Mouse (Mus musculus): Measurements from ENCODE around the gene Gm49361. TPM values are rescaled to one million over a fixed set of nuclear protein-coding genes. Genes with fewer than 3 reads are reported as not detected.
A peak's percentile ranks its signal among the peaks of the same experiment; 100 is the strongest.
"Not testable (repeated sequence)": the region's sequence is repeated elsewhere in the genome, so short reads cannot be mapped to it uniquely, and the experiment has no call there.

Gene Gm49361
- polyA plus RNA-seq, 1 experiment = not detected

- Histone ChIP-seq H3K27ac (ENCODE audit: insufficient read depth, low read length) (no peak overlapping the region), H3K4me3 (ENCODE audit: insufficient read depth, low read length) (no peak overlapping the region), H3K4me1 (ENCODE audit: control insufficient read depth, insufficient read depth, low read length) (peaks cover 2% of the 10 kb centered on the region; the same call in 1 of the 2 replicates)
- TF ChIP-seq POLR2A (IDR thresholded peaks at IDR 0.05; ENCODE audit: extremely low read depth, insufficient read depth, low read length) (no peak), CTCF (IDR thresholded peaks at IDR 0.05; ENCODE audit: extremely low read depth, insufficient read depth, low read length) (no peak)
Measured at GRCm38 (mm10) chr14:57699016-57699415, 46.9 kb downstream of the Gm49361 start.

DNA sequence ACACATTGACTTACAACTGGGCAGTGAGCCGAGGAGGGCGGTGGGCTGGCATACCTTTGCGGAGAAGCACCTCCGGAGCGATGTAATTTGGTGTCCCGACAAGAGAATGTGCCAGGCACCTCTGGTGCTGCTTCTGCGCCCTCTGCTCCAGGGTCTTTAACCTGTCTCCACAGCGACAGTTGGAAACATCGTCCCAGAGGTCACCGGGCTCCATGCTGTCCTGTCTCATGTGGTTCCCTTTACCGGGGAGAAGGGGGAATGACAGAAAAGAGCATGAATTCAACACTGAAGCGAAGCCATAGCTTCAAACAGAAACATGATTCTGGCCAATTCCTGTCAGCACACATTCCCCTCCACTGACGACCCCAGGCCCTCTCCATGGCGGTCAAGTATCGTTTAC, 49.8 kb downstream of the Gm49361 start:
- TF ChIP-seq POLR2A (IDR thresholded peaks at IDR 0.05; ENCODE audit: extremely low read depth, insufficient read depth, low read length) = no peak
- TF ChIP-seq CTCF (IDR thresholded peaks at IDR 0.05; ENCODE audit: extremely low read depth, insufficient read depth, low read length) = no peak
- no peaks in the 10 kb centered on the region for H3K4me1 ChIP-seq (ENCODE audit: control insufficient read depth, insufficient read depth, low read length)

DNA sequence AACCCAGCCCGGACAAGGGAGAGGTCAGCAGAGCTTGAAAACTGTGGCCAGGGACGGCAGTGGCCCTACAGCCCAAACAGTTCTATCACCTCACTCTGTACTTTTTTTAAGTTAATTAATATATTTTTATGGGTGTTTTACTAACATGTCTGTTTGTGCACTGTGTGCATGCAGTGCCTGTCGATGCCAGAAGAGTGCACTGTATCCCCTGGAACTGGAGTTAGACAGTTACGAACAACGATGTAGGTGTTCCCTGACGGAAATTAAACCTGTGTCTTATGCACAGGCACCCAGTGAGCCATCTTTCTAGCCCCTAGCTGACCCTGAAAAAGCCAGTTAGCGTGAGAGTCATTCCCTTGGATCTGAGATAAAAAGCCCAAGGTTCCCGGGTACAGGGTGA, 50.4 kb downstream of the Gm49361 start:
- TF ChIP-seq POLR2A (IDR thresholded peaks at IDR 0.05; ENCODE audit: extremely low read depth, insufficient read depth, low read length) (no peak), CTCF (IDR thresholded peaks at IDR 0.05; ENCODE audit: extremely low read depth, insufficient read depth, low read length) (peak; percentile 24; the same call in 1 of the 2 replicates)
- H3K27ac ChIP-seq (ENCODE audit: insufficient read depth, low read length) = no peak overlapping the region
- H3K4me1 ChIP-seq (ENCODE audit: control insufficient read depth, insufficient read depth, low read length) = no peaks in the 10 kb centered on the region
- H3K4me3 ChIP-seq (ENCODE audit: insufficient read depth, low read length) = no peak overlapping the region

More for the DNA sequence above, 49.8 kb downstream of the Gm49361 start:
- no peak overlapping the region for H3K4me3 ChIP-seq (ENCODE audit: insufficient read depth, low read length)
- no peak overlapping the region for H3K27ac ChIP-seq (ENCODE audit: insufficient read depth, low read length)

- H3K27ac ChIP-seq (ENCODE audit: insufficient read depth, low read length) = no peak overlapping the region
- no peak overlapping the region for H3K4me3 ChIP-seq (ENCODE audit: insufficient read depth, low read length)
- TF ChIP-seq POLR2A (IDR thresholded peaks at IDR 0.05; ENCODE audit: extremely low read depth, insufficient read depth, low read length) (no peak), CTCF (IDR thresholded peaks at IDR 0.05; ENCODE audit: extremely low read depth, insufficient read depth, low read length) (no peak)
- H3K4me1 ChIP-seq (ENCODE audit: control insufficient read depth, insufficient read depth, low read length) = no peaks in the 10 kb centered on the region
Measured at GRCm38 (mm10) chr14:57694246-57694645, 51.7 kb downstream of the Gm49361 start.

DNA sequence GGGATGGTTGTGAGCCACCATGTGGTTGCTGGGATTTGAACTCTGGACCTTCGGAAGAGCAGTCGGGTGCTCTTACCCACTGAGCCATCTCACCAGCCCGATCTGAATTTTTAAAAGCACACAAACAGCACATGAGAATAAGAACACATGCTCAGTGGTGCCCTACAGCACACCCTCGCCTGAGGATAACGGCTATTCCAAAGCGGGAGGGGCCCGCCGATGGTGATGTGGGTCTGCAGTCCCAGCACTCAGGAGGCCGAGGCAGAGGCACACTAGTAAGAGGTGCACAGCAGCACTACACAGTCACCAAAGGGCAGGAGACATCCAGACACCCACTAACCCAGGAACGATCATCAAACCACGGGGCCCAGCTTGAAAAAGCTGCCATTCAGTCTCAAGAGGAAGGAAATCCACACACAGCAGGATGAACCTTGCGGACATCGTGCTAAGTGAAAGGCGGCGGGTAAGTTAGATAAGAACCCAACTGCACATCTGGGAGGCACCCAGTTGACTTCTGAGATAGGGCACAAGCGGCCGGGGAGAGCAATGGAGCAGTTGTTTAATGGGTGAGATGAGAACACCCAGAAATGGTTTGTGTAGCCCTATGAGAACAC, 53.3 kb downstream of the Gm49361 start:
- no peaks in the 10 kb centered on the region for H3K4me1 ChIP-seq (ENCODE audit: control insufficient read depth, insufficient read depth, low read length)
- H3K27ac ChIP-seq (ENCODE audit: insufficient read depth, low read length) = no peak overlapping the region
- TF ChIP-seq CTCF (IDR thresholded peaks at IDR 0.05; ENCODE audit: extremely low read depth, insufficient read depth, low read length) (no peak), POLR2A (IDR thresholded peaks at IDR 0.05; ENCODE audit: extremely low read depth, insufficient read depth, low read length) (no peak)
- H3K4me3 ChIP-seq (ENCODE audit: insufficient read depth, low read length) = no peak overlapping the region

DNA sequence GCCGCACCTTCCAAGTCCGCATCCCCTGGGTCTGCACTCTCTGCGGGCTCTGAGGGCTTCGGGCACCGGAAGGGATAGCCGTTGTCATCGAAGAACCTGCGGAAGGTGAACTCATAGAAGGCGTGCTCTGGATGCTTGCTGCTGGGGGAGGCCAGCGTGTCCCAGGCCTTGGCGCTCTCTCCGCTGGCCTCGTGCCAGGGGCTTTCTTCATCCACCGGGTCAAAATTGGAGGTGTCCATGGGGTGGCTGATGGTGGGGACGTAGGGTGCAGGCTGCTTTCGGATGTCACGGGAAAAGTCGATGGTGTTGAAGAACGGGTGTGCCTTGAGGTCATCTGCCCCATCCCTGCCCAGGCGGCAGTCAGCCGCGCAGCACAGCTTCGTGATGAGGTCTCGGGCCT, 54.6 kb downstream of the Gm49361 start:
- no peak overlapping the region for H3K4me3 ChIP-seq (ENCODE audit: insufficient read depth, low read length)
- no peak overlapping the region for H3K27ac ChIP-seq (ENCODE audit: insufficient read depth, low read length)
- no peaks in the 10 kb centered on the region for H3K4me1 ChIP-seq (ENCODE audit: control insufficient read depth, insufficient read depth, low read length)
- no peak for TF ChIP-seq POLR2A (IDR thresholded peaks at IDR 0.05; ENCODE audit: extremely low read depth, insufficient read depth, low read length)
- TF ChIP-seq CTCF (IDR thresholded peaks at IDR 0.05; ENCODE audit: extremely low read depth, insufficient read depth, low read length) = no peak

GRCm38 (mm10) chr14:57690681-57691080, 55.2 kb downstream of the Gm49361 start:
- Histone ChIP-seq H3K4me3 (ENCODE audit: insufficient read depth, low read length) (no peak overlapping the region), H3K4me1 (ENCODE audit: control insufficient read depth, insufficient read depth, low read length) (no peaks in the 10 kb centered on the region), H3K27ac (ENCODE audit: insufficient read depth, low read length) (no peak overlapping the region)
- no peak for TF ChIP-seq POLR2A (IDR thresholded peaks at IDR 0.05; ENCODE audit: extremely low read depth, insufficient read depth, low read length)

DNA sequence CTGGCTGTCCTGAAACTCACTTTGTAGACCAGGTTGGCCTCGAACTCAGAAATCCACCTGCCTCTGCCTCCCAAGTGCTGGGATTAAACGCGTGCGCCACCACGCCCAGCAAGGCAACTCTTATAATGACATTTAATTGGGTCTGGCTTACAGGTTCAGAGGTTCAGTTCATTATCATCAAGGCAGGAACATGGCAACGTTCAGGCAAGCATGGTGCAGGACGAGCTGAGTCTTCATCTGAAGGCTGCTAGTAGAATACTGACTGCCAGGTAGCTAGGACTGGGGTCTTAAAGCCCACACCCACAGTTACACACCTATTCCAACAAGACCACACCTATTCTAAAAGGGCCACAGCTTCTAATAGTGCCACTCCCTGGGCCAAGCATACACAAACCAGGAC, 57.8 kb downstream of the Gm49361 start:
- not testable (repeated sequence) for H3K4me3 ChIP-seq (ENCODE audit: insufficient read depth, low read length); H3K4me1 ChIP-seq (ENCODE audit: control insufficient read depth, insufficient read depth, low read length); H3K27ac ChIP-seq (ENCODE audit: insufficient read depth, low read length)

GRCm38 (mm10) chr14:57687441-57687840, 58.5 kb downstream of the Gm49361 start:
- no peak for TF ChIP-seq POLR2A (IDR thresholded peaks at IDR 0.05; ENCODE audit: extremely low read depth, insufficient read depth, low read length)
- no peak for TF ChIP-seq CTCF (IDR thresholded peaks at IDR 0.05; ENCODE audit: extremely low read depth, insufficient read depth, low read length)
- H3K27ac ChIP-seq (ENCODE audit: insufficient read depth, low read length) = no peak overlapping the region
- H3K4me3 ChIP-seq (ENCODE audit: insufficient read depth, low read length) = no peak overlapping the region
- no peaks in the 10 kb centered on the region for H3K4me1 ChIP-seq (ENCODE audit: control insufficient read depth, insufficient read depth, low read length)

- TF ChIP-seq POLR2A (IDR thresholded peaks at IDR 0.05; ENCODE audit: extremely low read depth, insufficient read depth, low read length) (no peak), CTCF (IDR thresholded peaks at IDR 0.05; ENCODE audit: extremely low read depth, insufficient read depth, low read length) (no peak)
- Histone ChIP-seq H3K4me3 (ENCODE audit: insufficient read depth, low read length) (no peak overlapping the region), H3K27ac (ENCODE audit: insufficient read depth, low read length) (no peak overlapping the region)
Measured at GRCm38 (mm10) chr14:57686647-57687046, 59.3 kb downstream of the Gm49361 start.

More at GRCm38 (mm10) chr14:57686647-57687046, 59.3 kb downstream of the Gm49361 start:
- H3K4me1 ChIP-seq (ENCODE audit: control insufficient read depth, insufficient read depth, low read length) = no peaks in the 10 kb centered on the region
